Mouse (Mus musculus) limb, embryonic 12.5 days (tissue): Measurements from ENCODE around the gene Dtx3. TPM values are rescaled to one million over a fixed set of nuclear protein-coding genes. Genes with fewer than 3 reads are reported as not detected.

ENCODE experiments used
- ATAC-seq: fragments of 200-750 bp; cut with Nextera tagmentation; 2 replicates; pipeline ENCODE4 v1.8.0; 2017; ENCODE audit warnings: low read depth, moderate TSS enrichment; ENCODE audit not compliant: insufficient number of reproducible peaks, insufficient read depth, low FRiP score, low TSS enrichment
- H3K27ac ChIP-seq: fragments of 300-500 bp; sonication (generic); 2 replicates; pipeline ENCODE4 v1.5.1; 2016; ENCODE audit warnings: mild to moderate bottlenecking, moderate library complexity
- H3K27me3 ChIP-seq: fragments of 300-500 bp; sonication (generic); 2 replicates; pipeline ENCODE4 v1.6.1; 2016; ENCODE audit warnings: mild to moderate bottlenecking, moderate library complexity
- H3K36me3 ChIP-seq: fragments of 300-500 bp; sonication (generic); 2 replicates; pipeline ENCODE4 v1.6.1; 2016; ENCODE audit warnings: mild to moderate bottlenecking, moderate library complexity
- H3K4me1 ChIP-seq: fragments of 300-500 bp; sonication (generic); replicated peaks from 2 replicates; pipeline ENCODE4 v1.6.1; 2016
- H3K4me2 ChIP-seq: fragments of 300-500 bp; sonication (generic); 2 replicates; pipeline ENCODE4 v1.6.1; 2016; ENCODE audit warnings: mild to moderate bottlenecking, moderate library complexity
- H3K4me3 ChIP-seq: fragments of 300-500 bp; sonication (generic); replicated peaks from 2 replicates; pipeline ENCODE4 v1.5.1; 2016; ENCODE audit warnings: mild to moderate bottlenecking
- H3K9ac ChIP-seq: fragments of 300-500 bp; sonication (generic); replicated peaks from 2 replicates; pipeline ENCODE4 v1.6.1; 2016; ENCODE audit warnings: mild to moderate bottlenecking, moderate library complexity
- H3K9me3 ChIP-seq: fragments of 300-500 bp; sonication (generic); 2 replicates; pipeline ENCODE4 v1.6.1; 2016; ENCODE audit warnings: mild to moderate bottlenecking, moderate library complexity
- WGBS: fragments of 180-500 bp; shearing (Covaris S2); methylation state at CpG from one replicate; pipeline ENCODE4 v1.1.7; 2016; 5-methylcytosine and 5-hydroxymethylcytosine counted together
- polyA plus RNA-seq: library from polyadenylated mRNA; unstranded; fragments of >200 nt; fragmentation: Nextera tagmentation; extraction: Ambion mirVana; gene quantifications from 2 replicates; pipeline ENCODE4 v1.2.1, GENCODE M21; 2016

Dtx3 gene
- polyA plus RNA-seq, 1 experiment from 2014 or later: 150 TPM

- ATAC-seq: no peak
Measured at GRCm38 (mm10) chr10:127218339-127218738, 22.8 kb upstream of the Dtx3 start.

GRCm38 (mm10) chr10:127217177-127217576 lies 21.6 kb upstream of the Dtx3 start:
- Histone ChIP-seq H3K36me3 (no peaks in the 10 kb centered on the region), H3K4me3 (no peak overlapping the region), H3K27me3 (no peaks in the 10 kb centered on the region; the same call in 1 of the 2 replicates), H3K27ac (no peak overlapping the region), H3K4me1 (no peaks in the 10 kb centered on the region), H3K4me2 (no peak overlapping the region), H3K9me3 (no peaks in the 10 kb centered on the region), H3K9ac (no peak overlapping the region)
- no peak for ATAC-seq

More at GRCm38 (mm10) chr10:127218339-127218738, 22.8 kb upstream of the Dtx3 start:
- H3K27ac ChIP-seq: no peak overlapping the region
- 85% methylated on average over 2 of the region's 2 CpGs for WGBS
- H3K4me2 ChIP-seq: no peak overlapping the region
- no peak overlapping the region for H3K4me3 ChIP-seq
- no peak overlapping the region for H3K9ac ChIP-seq
- H3K27me3 ChIP-seq: no peaks in the 10 kb centered on the region; the same call in 1 of the 2 replicates
- H3K36me3 ChIP-seq: no peaks in the 10 kb centered on the region
- H3K9me3 ChIP-seq: no peaks in the 10 kb centered on the region
- no peaks in the 10 kb centered on the region for H3K4me1 ChIP-seq

DNA sequence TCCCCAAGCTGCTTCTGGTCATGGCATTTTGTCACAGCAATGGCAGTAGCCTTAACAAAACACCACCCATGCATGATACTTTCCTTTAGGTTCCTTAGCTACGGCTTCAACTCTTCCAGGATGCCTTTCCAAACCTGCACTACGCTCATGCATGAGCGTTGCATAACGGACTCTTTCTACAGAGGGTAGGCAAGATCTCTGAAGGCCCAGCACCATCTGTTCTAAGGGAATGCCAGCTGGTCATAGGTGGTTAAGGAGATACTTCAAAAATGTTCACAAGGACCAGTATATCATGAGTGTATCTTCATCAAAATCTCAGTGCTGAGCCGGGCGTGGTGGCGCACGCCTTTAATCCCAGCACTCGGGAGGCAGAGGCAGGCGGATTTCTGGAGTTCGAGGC lies 20.9 kb upstream of the Dtx3 start:
- no peak overlapping the region for H3K27ac ChIP-seq
- no peak overlapping the region for H3K4me2 ChIP-seq
- no peak overlapping the region for H3K9ac ChIP-seq
- ATAC-seq: no peak
- H3K4me1 ChIP-seq: no peaks in the 10 kb centered on the region
- 94% methylated on average over 11 of the region's 11 CpGs for WGBS
- H3K36me3 ChIP-seq: no peaks in the 10 kb centered on the region
- H3K4me3 ChIP-seq: no peak overlapping the region
- H3K27me3 ChIP-seq: no peaks in the 10 kb centered on the region; the same call in 1 of the 2 replicates
- H3K9me3 ChIP-seq: no peaks in the 10 kb centered on the region

DNA sequence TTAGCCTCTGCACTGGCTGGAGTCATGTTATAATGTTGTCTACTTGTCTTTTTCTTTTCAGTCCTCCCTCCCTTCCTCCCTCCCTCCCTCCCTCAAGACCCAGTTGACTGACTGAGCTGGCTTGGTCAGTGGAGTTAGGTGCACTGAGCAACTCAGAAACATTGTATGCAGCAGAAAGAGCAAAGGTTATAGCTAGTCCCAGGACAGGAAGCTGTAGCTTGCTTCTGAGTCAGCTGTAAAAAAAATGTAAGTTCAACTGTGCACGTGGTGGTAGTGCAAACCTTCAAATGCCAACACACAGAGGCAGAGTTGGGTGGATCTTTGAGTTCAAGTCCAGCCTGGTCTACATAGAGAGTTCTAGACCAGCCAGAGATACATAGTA lies 18.9 kb upstream of the Dtx3 start:
- 47% methylated on average over 1 of the region's 1 CpGs for WGBS

GRCm38 (mm10) chr10:127213704-127214421 lies 18.3 kb upstream of the Dtx3 start:
- Histone ChIP-seq H3K36me3 (peaks cover under 1% of the 10 kb centered on the region), H3K4me3 (no peak overlapping the region), H3K27ac (no peak overlapping the region), H3K4me1 (peaks cover 11% of the 10 kb centered on the region), H3K9me3 (no peaks in the 10 kb centered on the region), H3K27me3 (no peaks in the 10 kb centered on the region; the same call in 1 of the 2 replicates), H3K4me2 (no peak overlapping the region), H3K9ac (no peak overlapping the region)
- 82% methylated on average over 13 of the region's 13 CpGs for WGBS
- no peak for ATAC-seq

More for the DNA sequence above, 18.9 kb upstream of the Dtx3 start:
- H3K27me3 ChIP-seq: no peaks in the 10 kb centered on the region; the same call in 1 of the 2 replicates
- H3K4me1 ChIP-seq: peaks cover 11% of the 10 kb centered on the region
- ATAC-seq: no peak
- H3K27ac ChIP-seq: no peak overlapping the region
- H3K4me2 ChIP-seq: no peak overlapping the region
- H3K9ac ChIP-seq: no peak overlapping the region
- no peaks in the 10 kb centered on the region for H3K36me3 ChIP-seq
- H3K9me3 ChIP-seq: no peaks in the 10 kb centered on the region
- H3K4me3 ChIP-seq: no peak overlapping the region

- 81% methylated on average over 8 of the region's 8 CpGs for WGBS
- Histone ChIP-seq H3K27ac (no peak overlapping the region), H3K9ac (no peak overlapping the region), H3K36me3 (peaks cover 6% of the 10 kb centered on the region), H3K4me2 (no peak overlapping the region), H3K27me3 (no peaks in the 10 kb centered on the region; the same call in 1 of the 2 replicates), H3K9me3 (no peaks in the 10 kb centered on the region), H3K4me3 (no peak overlapping the region), H3K4me1 (peaks cover 11% of the 10 kb centered on the region)
- ATAC-seq: no peak
Measured at GRCm38 (mm10) chr10:127213272-127213671, 17.7 kb upstream of the Dtx3 start.

- H3K4me2 ChIP-seq: peak within 1 kb of the TSS; percentile 97
- no peaks in the 10 kb centered on the region; the same call in 1 of the 2 replicates for H3K27me3 ChIP-seq
- H3K36me3 ChIP-seq: peaks cover 24% of the 10 kb centered on the region
- H3K9me3 ChIP-seq: no peaks in the 10 kb centered on the region
- H3K4me3 ChIP-seq: peak within 1 kb of the TSS; percentile 85
- peaks cover 11% of the 10 kb centered on the region for H3K4me1 ChIP-seq
- ATAC-seq: peak; percentile 95
- no peak within 1 kb of the TSS for H3K27ac ChIP-seq
- H3K9ac ChIP-seq: peak within 1 kb of the TSS; percentile 81
- WGBS: under 1% methylated on average over 47 of the region's 47 CpGs
Measured at GRCm38 (mm10) chr10:127211414-127211854, 15.9 kb upstream of the Dtx3 start, which contains the start of gene Pip4k2c. Pip4k2c (minus strand) TSS chr10:127211585.

DNA sequence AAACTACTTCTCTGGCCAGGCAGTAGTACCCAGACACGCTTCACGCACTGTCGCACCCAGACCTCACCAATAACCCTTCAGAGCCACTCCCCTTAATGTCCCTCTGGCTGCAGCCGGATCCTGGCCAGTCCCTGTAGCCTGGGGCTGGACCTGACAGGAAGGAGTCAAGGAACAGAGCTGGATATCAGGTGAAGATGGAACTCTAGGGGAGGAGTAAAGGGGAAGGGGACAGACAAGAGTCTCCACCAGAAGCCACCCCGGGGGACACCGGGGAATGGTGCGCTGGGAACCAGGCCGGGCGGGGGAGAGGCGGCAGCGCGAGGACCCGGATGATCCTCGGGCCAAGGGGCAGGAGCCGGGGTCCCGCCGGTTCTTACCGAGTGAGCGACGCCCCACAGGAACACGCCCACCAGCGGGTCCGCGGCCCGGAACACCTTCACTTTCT lies 15.5 kb upstream of the Dtx3 start:
- peak overlapping the region; percentile 85 for H3K4me3 ChIP-seq
- no peaks in the 10 kb centered on the region for H3K9me3 ChIP-seq
- peak overlapping the region; percentile 97 for H3K4me2 ChIP-seq
- no peak overlapping the region for H3K27ac ChIP-seq
- peak overlapping the region; percentile 81 for H3K9ac ChIP-seq
- ATAC-seq: peak; percentile 64
- peaks cover 11% of the 10 kb centered on the region for H3K4me1 ChIP-seq
- WGBS: under 1% methylated on average over 25 of the region's 25 CpGs
- H3K27me3 ChIP-seq: no peaks in the 10 kb centered on the region; the same call in 1 of the 2 replicates
- H3K36me3 ChIP-seq: peaks cover 29% of the 10 kb centered on the region

DNA sequence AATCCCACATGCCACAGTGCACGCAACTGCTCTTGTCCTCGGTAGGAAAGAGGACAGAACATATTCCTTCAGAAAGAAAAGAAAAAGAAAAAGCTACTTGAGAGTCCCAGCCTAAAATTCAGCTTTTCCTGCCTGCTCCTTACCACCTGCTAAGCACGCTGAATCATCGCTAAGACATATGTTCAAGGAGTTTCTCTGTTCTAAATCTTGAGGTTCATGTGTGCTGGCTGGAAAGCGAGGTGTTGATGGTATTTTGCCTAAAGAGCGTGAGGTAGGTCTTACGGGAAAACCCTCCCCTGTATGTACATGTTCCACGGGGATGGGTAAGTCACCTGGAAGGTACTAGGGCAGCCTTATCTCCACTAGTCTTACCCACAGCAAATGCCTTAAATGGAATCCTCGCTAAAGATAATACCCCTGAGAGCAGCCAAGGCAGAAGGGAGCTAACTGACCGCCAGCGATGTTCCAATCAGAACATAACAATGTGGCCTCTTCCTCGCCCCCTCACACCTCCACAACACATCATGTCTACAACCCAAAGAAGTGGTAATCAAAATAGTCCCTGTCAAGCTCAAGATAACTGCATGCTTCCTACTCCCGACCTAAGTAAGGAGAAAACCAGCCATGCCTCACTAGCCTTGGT lies 14.5 kb upstream of the Dtx3 start:
- no peak for ATAC-seq
- peak overlapping the region; percentile 97 for H3K4me2 ChIP-seq
- no peak overlapping the region; the same call in 1 of the 2 replicates for H3K9ac ChIP-seq
- H3K4me1 ChIP-seq: peaks cover 11% of the 10 kb centered on the region
- no peak overlapping the region for H3K27ac ChIP-seq
- peaks cover 38% of the 10 kb centered on the region for H3K36me3 ChIP-seq
- no peaks in the 10 kb centered on the region; the same call in 1 of the 2 replicates for H3K27me3 ChIP-seq
- whole genome bisulfite sequencing: 85% methylated on average over 13 of the region's 13 CpGs
- no peaks in the 10 kb centered on the region for H3K9me3 ChIP-seq
- peak overlapping the region; percentile 85 for H3K4me3 ChIP-seq

DNA sequence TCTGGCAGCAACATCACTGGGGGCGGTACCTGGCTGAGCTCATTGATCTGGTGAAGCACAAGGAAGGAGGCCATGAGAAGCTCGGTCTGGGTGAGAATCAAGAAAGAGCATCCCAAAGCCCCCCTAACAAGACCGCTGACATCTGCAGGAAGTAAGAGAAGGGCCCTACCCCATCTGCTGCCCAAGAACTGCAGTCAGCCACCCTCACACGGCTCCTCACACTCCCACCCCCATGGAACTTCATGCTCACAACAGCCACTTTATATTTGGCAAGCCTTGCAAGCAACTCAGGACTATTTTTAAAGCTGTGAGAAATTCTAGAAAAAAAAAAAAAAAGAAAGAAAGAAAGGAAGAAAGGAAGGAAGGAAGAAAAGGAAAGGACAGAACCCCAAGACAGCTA lies 13.4 kb upstream of the Dtx3 start:
- Histone ChIP-seq H3K4me2 (no peak overlapping the region), H3K27me3 (no peaks in the 10 kb centered on the region; the same call in 1 of the 2 replicates), H3K9me3 (no peaks in the 10 kb centered on the region), H3K36me3 (peaks cover 50% of the 10 kb centered on the region), H3K4me3 (no peak overlapping the region), H3K27ac (no peak overlapping the region), H3K9ac (no peak overlapping the region), H3K4me1 (peaks cover 11% of the 10 kb centered on the region)
- no peak for ATAC-seq
- 83% methylated on average over 4 of the region's 4 CpGs for WGBS

GRCm38 (mm10) chr10:127205373-127205772 lies 9.8 kb upstream of the Dtx3 start:
- Histone ChIP-seq H3K4me2 (no peak overlapping the region), H3K9ac (no peak overlapping the region), H3K4me3 (no peak overlapping the region), H3K9me3 (no peaks in the 10 kb centered on the region), H3K36me3 (peaks cover 76% of the 10 kb centered on the region), H3K27me3 (no peaks in the 10 kb centered on the region), H3K27ac (no peak overlapping the region), H3K4me1 (peaks cover 5% of the 10 kb centered on the region)
- 90% methylated on average over 10 of the region's 10 CpGs for WGBS
- ATAC-seq: no peak
